Mouse (Mus musculus) cerebellum, postnatal 10 days (tissue): ENCODE measurements around the gene Lrrtm3.

Experiments used
- DNase-seq, 2 experiments: peaks; one replicate each; pipeline ENCODE4 v3.0.0; 2021; ENCODE audit warnings: mixed read lengths in 2 of 2

Lrrtm3 gene

GRCm38 (mm10) chr10:64089680-64090460 lies at the start of gene Lrrtm3:
Gene Lrrtm3, minus strand, starts transcription at chr10:64090277.
- peak; percentile 90 to 92 for DNase-seq

- peak; percentile 65 to 72 for DNase-seq
These were observed 45.4 kb upstream of the Lrrtm3 start for GRCm38 (mm10) chr10:64135481-64135880.

- DNase-seq, result peak; percentile 64 to 80
These were observed 43.4 kb upstream of the Lrrtm3 start for GRCm38 (mm10) chr10:64133461-64133860.

GRCm38 (mm10) chr10:64130397-64131150 lies 40.5 kb upstream of the Lrrtm3 start:
- DNase-seq, result peak; percentile 93 to 95

GRCm38 (mm10) chr10:64118833-64119232 lies 28.8 kb upstream of the Lrrtm3 start:
- DNase-seq, result peak; percentile 74 to 84

GRCm38 (mm10) chr10:64115246-64115645 lies 25.2 kb upstream of the Lrrtm3 start:
- DNase-seq, result no peak

GRCm38 (mm10) chr10:64096532-64096931 lies 6.5 kb upstream of the Lrrtm3 start:
- DNase-seq, result peak in 1 of 2 experiments; percentile 7

GRCm38 (mm10) chr10:64088774-64089460 lies 1.2 kb downstream of the Lrrtm3 start:
- DNase-seq, result peak; percentile 10 to 40

GRCm38 (mm10) chr10:64087936-64088773 lies 1.9 kb downstream of the Lrrtm3 start:
- DNase-seq, result peak; percentile 63 to 71

GRCm38 (mm10) chr10:64087521-64087920 lies 2.6 kb downstream of the Lrrtm3 start:
- peak; percentile 74 for DNase-seq

GRCm38 (mm10) chr10:64086567-64087391 lies 3.3 kb downstream of the Lrrtm3 start:
- DNase-seq, result peak; percentile 51 to 54

GRCm38 (mm10) chr10:64086183-64086566 lies 3.9 kb downstream of the Lrrtm3 start:
- peak; percentile 13 to 39 for DNase-seq

GRCm38 (mm10) chr10:64084465-64084864 lies 5.6 kb downstream of the Lrrtm3 start:
- DNase-seq, result peak; percentile 40 to 74

GRCm38 (mm10) chr10:64083813-64084212 lies 6.3 kb downstream of the Lrrtm3 start:
- peak; percentile 54 to 60 for DNase-seq

- peak; percentile 18 to 23 for DNase-seq
These were observed 7.7 kb downstream of the Lrrtm3 start for GRCm38 (mm10) chr10:64082345-64082744.

- no peak for DNase-seq
These were observed 13.5 kb downstream of the Lrrtm3 start for GRCm38 (mm10) chr10:64076410-64077052.

- DNase-seq, result peak; percentile 62 to 80
These were observed 14.1 kb downstream of the Lrrtm3 start for GRCm38 (mm10) chr10:64075944-64076343.

GRCm38 (mm10) chr10:64063704-64064103 lies 26.4 kb downstream of the Lrrtm3 start:
- no peak for DNase-seq

- peak; percentile 58 to 69 for DNase-seq
These were observed 40.1 kb downstream of the Lrrtm3 start for GRCm38 (mm10) chr10:64049946-64050345.

- DNase-seq, result no peak
These were observed 40.9 kb downstream of the Lrrtm3 start for GRCm38 (mm10) chr10:64049151-64049550.

- DNase-seq, result peak; percentile 80 to 86
These were observed 48.2 kb downstream of the Lrrtm3 start for GRCm38 (mm10) chr10:64041892-64042291.
